Mouse (Mus musculus): ENCODE results near the gene Btbd9. TPM values are rescaled to one million over a fixed set of nuclear protein-coding genes. Genes with fewer than 3 reads are reported as not detected.
A peak's percentile ranks its signal among the peaks of the same experiment; 100 is the strongest.

Btbd9 gene
- total and polyA plus RNA-seq, 3 experiments, result 24.7 to 33.8 TPM; not detected in 1

GRCm38 (mm10) chr17:30421256-30421655, 155.0 kb downstream of the Btbd9 start:
- Histone ChIP-seq H3K79me2 (ENCODE audit: control insufficient read depth, insufficient read depth, low read length, poor library complexity) (no peaks in the 10 kb centered on the region), H3K9me3 (replicated peaks; ENCODE audit: insufficient read depth, low read length) (no peaks in the 10 kb centered on the region), H3K4me1 (ENCODE audit: control insufficient read depth in 1 of 2, insufficient read depth in 2 of 2, low read length in 2 of 2) (peaks cover 7 to 9% of the 10 kb centered on the region in 2 experiments), H3K4me3 (ENCODE audit: control insufficient read depth in 1 of 2, insufficient read depth in 1 of 2, low read depth in 2 of 2, low read length in 2 of 2) (no peak overlapping the region), H3K9ac (ENCODE audit: control insufficient read depth, low read depth, low read length, poor library complexity, severe bottlenecking) (no peak overlapping the region), H3K36me3 (ENCODE audit: control insufficient read depth in 1 of 2, insufficient read depth in 2 of 2, low read length in 2 of 2) (peaks cover 0 to 9% of the 10 kb centered on the region in 2 experiments; a peak in 2 of 4 replicates), H3K27ac (ENCODE audit: control insufficient read depth, low read depth, low read length) (no peak overlapping the region), H3K27me3 (ENCODE audit: control insufficient read depth in 1 of 2, insufficient read depth in 2 of 2, low read length in 2 of 2) (no peaks in the 10 kb centered on the region)
- DNase-seq (ENCODE audit: low read depth, low spot score), result no peak
- TF ChIP-seq POLR2A (IDR thresholded peaks at IDR 0.05; ENCODE audit: control insufficient read depth in 1 of 2, insufficient read depth in 1 of 2, low read depth in 1 of 2, low read length in 2 of 2, poor library complexity in 1 of 2) (no peak), ZMIZ1 (IDR thresholded peaks at IDR 0.05; ENCODE audit: low read depth, low read length) (no peak), RAD21 (IDR thresholded peaks at IDR 0.05; ENCODE audit: low read depth, low read length) (no peak), ZKSCAN1 (IDR thresholded peaks at IDR 0.05; ENCODE audit: low read depth, low read length) (no peak), MYB (IDR thresholded peaks at IDR 0.05; ENCODE audit: low read depth, low read length) (no peak), CHD2 (IDR thresholded peaks at IDR 0.05; ENCODE audit: low read length) (no peak), BHLHE40 (IDR thresholded peaks at IDR 0.05; ENCODE audit: borderline replicate concordance, low read depth, low read length) (no peak), HCFC1 (IDR thresholded peaks at IDR 0.05; ENCODE audit: low read depth, low read length) (no peak), TCF12 (IDR thresholded peaks at IDR 0.05; ENCODE audit: low read depth, low read length) (no peak), MAZ (IDR thresholded peaks at IDR 0.05; ENCODE audit: low read depth, low read length) (no peak), TAL1 (IDR thresholded peaks at IDR 0.05; ENCODE audit: low read length) (no peak), POLR2AphosphoS5 (IDR thresholded peaks at IDR 0.05; ENCODE audit: borderline replicate concordance, low read depth, low read length) (no peak), MEF2A (IDR thresholded peaks at IDR 0.05; ENCODE audit: extremely low read depth, insufficient replicate concordance, low read depth, low read length, poor library complexity, severe bottlenecking) (no peak), MAFK (IDR thresholded peaks at IDR 0.05; ENCODE audit: borderline replicate concordance, low read depth, low read length) (no peak), E2F4 (IDR thresholded peaks at IDR 0.05; ENCODE audit: borderline replicate concordance, low read depth, low read length) (no peak), ZNF384 (IDR thresholded peaks at IDR 0.05; ENCODE audit: low read depth, low read length) (no peak), RCOR1 (IDR thresholded peaks at IDR 0.05; ENCODE audit: low read depth, low read length) (no peak), USF1 (IDR thresholded peaks at IDR 0.05; ENCODE audit: low read depth, low read length) (no peak), TBP (IDR thresholded peaks at IDR 0.05; ENCODE audit: low read depth, low read length) (no peak), MAX (IDR thresholded peaks at IDR 0.05; ENCODE audit: low read length) (no peak)

- DNase-seq (ENCODE audit: low read depth, low spot score), result peak; percentile 47
- Histone ChIP-seq H3K79me2 (ENCODE audit: control insufficient read depth, insufficient read depth, low read length, poor library complexity) (no peaks in the 10 kb centered on the region), H3K4me3 (ENCODE audit: control insufficient read depth in 1 of 2, insufficient read depth in 1 of 2, low read depth in 2 of 2, low read length in 2 of 2) (no peak overlapping the region), H3K36me3 (ENCODE audit: control insufficient read depth in 1 of 2, insufficient read depth in 2 of 2, low read length in 2 of 2) (peaks cover 0 to 9% of the 10 kb centered on the region in 2 experiments; a peak in 2 of 4 replicates), H3K9me3 (replicated peaks; ENCODE audit: insufficient read depth, low read length) (no peaks in the 10 kb centered on the region), H3K27me3 (ENCODE audit: control insufficient read depth in 1 of 2, insufficient read depth in 2 of 2, low read length in 2 of 2) (no peaks in the 10 kb centered on the region), H3K4me1 (ENCODE audit: control insufficient read depth in 1 of 2, insufficient read depth in 2 of 2, low read length in 2 of 2) (peaks cover 7 to 9% of the 10 kb centered on the region in 2 experiments), H3K9ac (ENCODE audit: control insufficient read depth, low read depth, low read length, poor library complexity, severe bottlenecking) (no peak overlapping the region), H3K27ac (ENCODE audit: control insufficient read depth, low read depth, low read length) (no peak overlapping the region)
- TF ChIP-seq CHD1 (IDR thresholded peaks at IDR 0.05; ENCODE audit: low read depth, low read length) (no peak), MXI1 (IDR thresholded peaks at IDR 0.05; ENCODE audit: low read depth, low read length) (no peak), TAL1 (IDR thresholded peaks at IDR 0.05; ENCODE audit: low read length) (no peak), ZNF384 (IDR thresholded peaks at IDR 0.05; ENCODE audit: low read depth, low read length) (0 out of 2 replicates have a peak, but pooled peaks have one; percentile 31), RAD21 (IDR thresholded peaks at IDR 0.05; ENCODE audit: low read depth, low read length) (no peak), POLR2A (IDR thresholded peaks at IDR 0.05; ENCODE audit: control insufficient read depth in 1 of 2, insufficient read depth in 1 of 2, low read depth in 1 of 2, low read length in 2 of 2, poor library complexity in 1 of 2) (no peak), NRF1 (IDR thresholded peaks at IDR 0.05; ENCODE audit: insufficient read depth, low read depth, low read length, poor library complexity, severe bottlenecking) (no peak), MAFK (IDR thresholded peaks at IDR 0.05; ENCODE audit: borderline replicate concordance, low read depth, low read length) (no peak), NELFE (IDR thresholded peaks at IDR 0.05; ENCODE audit: low read depth, low read length) (no peak), SMC3 (IDR thresholded peaks at IDR 0.05; ENCODE audit: low read depth, low read length) (no peak), E2F4 (IDR thresholded peaks at IDR 0.05; ENCODE audit: borderline replicate concordance, low read depth, low read length) (no peak), ZMIZ1 (IDR thresholded peaks at IDR 0.05; ENCODE audit: low read depth, low read length) (no peak), TCF12 (IDR thresholded peaks at IDR 0.05; ENCODE audit: low read depth, low read length) (peak; percentile 67), ZC3H11A (IDR thresholded peaks at IDR 0.05; ENCODE audit: low read depth, low read length) (no peak), GATA1 (IDR thresholded peaks at IDR 0.05; ENCODE audit: low read depth, low read length) (peak; percentile 71), KAT2A (conservative IDR thresholded peaks at IDR 0.05; ENCODE audit: low read depth, low read length) (no peak), CTCF (IDR thresholded peaks at IDR 0.05 in 2 of 3, conservative IDR thresholded peaks at IDR 0.05 in 1 of 3; ENCODE audit: control insufficient read depth in 1 of 3, insufficient read depth in 1 of 3, low read depth in 2 of 3, low read length in 3 of 3, poor library complexity in 1 of 3, severe bottlenecking in 1 of 3) (no peak), USF2 (IDR thresholded peaks at IDR 0.05; ENCODE audit: borderline replicate concordance in 1 of 2, insufficient read depth in 1 of 2, low read depth in 1 of 2, low read length in 2 of 2) (no peak), MEF2A (IDR thresholded peaks at IDR 0.05; ENCODE audit: extremely low read depth, insufficient replicate concordance, low read depth, low read length, poor library complexity, severe bottlenecking) (no peak), TBP (IDR thresholded peaks at IDR 0.05; ENCODE audit: low read depth, low read length) (no peak)
Observed at GRCm38 (mm10) chr17:30419494-30419893, 156.8 kb downstream of the Btbd9 start.

All from MEL (cell line).